Mouse (Mus musculus) heart, adult 18-20 months (tissue): ENCODE measurements around the gene Baiap2. TPM values are rescaled to one million over a fixed set of nuclear protein-coding genes. Genes with fewer than 3 reads are reported as not detected.
A peak's percentile ranks its signal among the peaks of the same experiment; 100 is the strongest.

Source experiments
- DNase-seq, 2 experiments: peaks; one replicate each; pipeline ENCODE4 v3.0.0; 2021 to 2022; ENCODE audit warnings: mixed read lengths in 1 of 2
- microRNA-seq, 2 experiments: library from miRNA; unstranded; fragments of <30 nt; microRNA quantifications; one replicate each; pipeline ENCODE4 v1.2.0; 2022
- total RNA-seq, 2 experiments: library from RNA; stranded (reverse); gene quantifications; 2 replicates each; pipeline ENCODE4 v1.2.3; 2021

Baiap2 gene
- total RNA-seq, 2 experiments from 2014 or later: 6.5 to 10.7 TPM

DNA sequence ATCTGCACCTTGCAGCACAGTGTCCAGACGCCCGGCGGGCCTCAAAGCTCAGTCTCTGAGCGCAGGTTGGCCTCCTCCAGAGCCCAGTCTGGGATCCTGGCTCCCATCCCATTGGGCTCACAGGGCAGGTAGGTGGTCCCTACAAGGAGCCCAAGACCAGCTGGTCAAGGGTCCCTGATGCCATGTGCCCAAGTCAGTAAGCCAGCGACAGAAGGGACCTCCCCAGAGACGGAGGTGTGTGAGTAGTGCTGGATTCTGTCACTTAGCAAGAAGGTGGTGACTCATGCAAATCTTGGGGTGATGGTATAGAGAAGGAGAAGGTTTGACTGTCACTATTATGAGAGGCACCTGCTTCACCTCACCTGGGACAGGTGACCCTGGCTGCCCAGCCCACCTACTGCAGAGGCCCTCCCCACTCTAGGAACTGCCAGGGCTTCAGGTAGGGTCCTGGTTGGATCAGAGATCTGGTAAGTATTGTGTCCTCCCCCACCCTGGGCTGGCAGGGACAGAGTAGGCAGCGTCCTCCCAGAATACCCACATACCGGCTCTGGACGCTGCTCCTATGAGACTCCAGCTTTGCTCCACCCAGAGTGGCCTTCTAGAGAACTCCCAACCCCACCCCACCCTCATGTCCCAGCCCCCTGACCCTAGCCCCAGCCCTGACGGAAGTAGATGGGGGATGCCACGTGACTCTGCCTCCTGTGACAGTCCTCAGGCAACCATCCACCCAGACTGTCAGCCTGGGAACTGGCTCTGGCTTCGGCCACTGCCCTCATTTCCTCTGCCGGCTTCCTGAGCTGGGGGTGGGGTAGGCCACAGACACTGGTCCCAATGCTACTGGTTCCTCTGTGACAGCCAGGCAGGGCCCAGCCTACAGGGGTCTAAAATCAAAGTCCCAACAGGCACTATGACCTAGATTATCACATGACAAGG, 98.9 kb downstream of the Baiap2 start:
- peak; percentile 82 to 94 for DNase-seq

DNA sequence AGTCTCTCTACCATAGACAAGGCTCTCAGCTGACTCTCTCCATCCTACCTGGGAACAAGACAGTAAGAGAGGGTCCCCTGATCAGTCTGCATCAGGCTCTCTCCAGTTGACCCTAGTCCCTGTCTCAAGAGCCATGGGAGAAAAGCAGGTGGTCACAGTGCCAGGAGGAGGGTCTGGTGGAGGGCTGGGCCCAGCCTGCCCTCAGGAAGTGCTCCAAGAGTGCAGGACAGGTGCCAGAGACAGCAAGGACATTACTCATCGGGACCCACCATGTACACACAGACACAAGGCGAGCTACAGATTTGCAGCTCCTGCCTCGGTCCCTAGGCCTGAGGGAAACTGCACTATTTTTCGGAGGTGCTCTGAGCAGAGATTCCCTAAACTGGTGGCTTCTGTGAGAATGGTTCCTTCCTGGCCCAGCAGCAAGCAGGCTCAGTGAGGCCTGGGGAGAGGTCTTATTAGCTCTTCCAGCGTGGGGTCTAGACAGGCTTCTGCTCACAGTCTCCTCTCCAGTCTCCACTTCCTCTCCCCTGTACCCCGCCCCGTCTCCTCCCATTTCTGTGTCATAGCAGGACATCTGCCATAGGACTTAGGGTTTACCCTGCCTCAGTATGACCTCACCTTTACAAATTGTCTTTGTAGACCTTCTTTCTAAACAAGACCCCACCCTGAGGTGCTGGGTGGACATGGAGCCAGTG, 99.7 kb downstream of the Baiap2 start:
- DNase-seq: peak; percentile 46 to 50

DNA sequence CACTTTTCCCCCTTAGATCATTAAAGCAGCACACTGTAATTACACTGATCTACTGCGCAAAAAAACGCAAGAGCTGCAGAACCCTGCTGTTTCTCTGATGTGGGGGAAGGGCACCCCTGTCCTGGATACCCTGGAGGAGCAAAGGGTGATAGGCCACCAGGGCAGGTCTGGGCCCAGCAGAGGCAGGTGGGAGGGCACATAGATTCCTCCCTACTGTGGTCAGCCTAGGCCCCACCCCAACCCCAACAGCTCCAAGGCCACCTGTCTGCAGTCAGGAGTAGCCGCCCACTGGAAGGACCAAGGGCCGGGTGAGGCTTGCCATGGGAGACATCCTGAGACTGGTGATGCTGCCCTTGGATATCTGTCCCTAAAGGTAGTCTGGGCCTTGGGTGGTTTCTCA, 102.8 kb downstream of the Baiap2 start:
- DNase-seq: no peak

DNA sequence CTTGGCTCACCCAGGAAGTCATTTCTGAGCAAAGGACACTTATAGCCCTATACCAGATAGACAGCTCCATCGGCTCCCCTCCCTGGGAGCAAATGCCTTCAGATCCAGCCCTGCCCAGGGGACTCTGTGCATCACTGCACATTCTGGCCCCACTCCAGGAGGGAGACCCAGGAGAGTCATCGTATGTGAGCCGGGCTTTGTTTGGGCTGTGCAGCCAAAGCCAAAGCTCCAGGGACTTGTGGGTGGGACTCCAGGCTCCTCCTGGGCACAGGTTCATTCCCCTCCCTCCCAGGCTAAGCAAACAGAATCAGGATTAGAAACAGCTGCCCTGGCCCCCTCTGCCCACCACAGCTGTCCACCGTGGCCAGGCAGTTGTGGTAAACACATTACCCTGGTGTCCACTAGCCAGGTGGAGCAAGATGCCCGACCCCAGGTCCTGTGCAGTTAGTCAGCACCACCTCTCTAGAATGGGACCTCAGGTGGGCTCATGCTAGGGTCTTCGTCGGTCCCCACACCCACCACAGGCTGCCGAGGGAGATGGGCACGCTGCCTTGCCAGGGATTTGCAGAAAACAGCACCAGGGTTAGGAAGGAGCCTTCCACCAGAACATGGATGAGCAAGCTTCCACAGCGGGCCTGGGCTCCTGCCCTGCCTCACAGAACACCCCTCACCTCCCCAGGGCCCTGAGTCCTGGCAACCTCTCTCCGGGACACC, 103.4 kb downstream of the Baiap2 start:
- peak; percentile 35 to 52 for DNase-seq

DNA sequence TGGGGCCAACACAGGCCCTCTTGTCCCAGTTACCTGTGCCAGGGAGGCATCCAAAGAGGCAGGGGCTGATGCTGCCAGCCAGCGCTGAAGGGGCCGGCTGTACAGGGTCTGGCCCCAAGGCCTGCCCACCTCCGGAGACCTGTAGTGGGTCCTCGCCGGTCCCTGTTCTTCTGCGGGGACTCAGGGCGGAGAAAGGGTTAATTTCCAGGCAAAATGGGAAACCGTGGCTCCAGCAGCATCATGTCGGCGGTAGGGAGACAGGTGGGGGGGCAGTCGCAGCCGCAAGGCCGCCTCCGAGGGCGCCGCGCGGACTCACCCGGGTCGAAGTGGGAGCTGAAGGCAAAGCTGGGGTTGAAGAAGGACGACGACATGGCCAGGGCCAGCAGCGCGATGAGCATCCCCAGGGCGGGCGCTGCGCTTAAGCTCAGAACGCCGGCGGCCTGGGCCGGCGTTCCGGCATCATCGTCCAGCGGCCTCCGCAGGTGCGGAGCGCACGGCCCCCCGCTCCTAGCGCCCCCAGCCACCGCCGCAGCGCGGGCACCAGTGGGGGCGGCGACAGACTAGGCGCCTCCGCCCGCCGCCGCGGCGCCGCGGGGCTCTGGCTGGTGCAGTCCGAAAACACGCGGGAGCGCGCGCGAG, 104.1 kb downstream of the Baiap2 start, which contains the start of gene Aatk:
TSS of gene Aatk (minus strand) at position 615 of the 639 bp plus-strand sequence.
- peak in 1 of 2 experiments; percentile 44 for DNase-seq

DNA sequence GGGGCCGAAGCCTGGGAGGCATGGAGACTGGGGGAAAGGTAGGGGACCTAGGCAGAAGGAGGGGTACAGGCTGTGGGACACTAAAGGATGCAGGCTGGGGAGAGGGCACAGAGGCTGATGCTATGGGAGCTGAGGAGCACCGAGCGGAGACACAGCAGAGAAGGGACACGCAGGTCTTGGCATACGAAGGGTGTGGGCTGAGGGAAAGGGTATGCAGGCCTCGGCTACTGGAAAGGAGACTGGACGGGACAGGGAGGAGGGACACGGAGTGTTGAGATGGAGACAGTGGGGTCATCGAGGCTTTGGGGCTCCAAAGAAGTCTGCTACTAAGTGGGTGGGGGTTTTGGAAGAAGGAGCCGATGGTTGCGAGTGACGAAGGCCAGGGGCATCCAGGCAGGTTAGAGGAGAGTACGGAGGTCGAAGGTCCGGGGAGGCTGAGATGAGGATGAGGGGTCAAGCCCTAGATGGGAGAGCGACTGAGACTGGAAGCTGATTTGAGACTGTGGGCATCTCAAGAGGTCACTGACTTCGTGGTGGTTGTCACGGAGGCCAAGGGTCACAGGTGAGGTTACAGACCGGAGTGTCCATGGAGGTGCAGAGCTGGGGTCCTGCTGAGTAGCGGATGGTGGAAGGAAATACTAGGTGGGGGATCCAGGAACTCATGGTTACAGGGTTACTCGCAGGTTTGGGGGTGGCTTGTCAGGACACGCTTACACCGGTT, 105.1 kb downstream of the Baiap2 start:
- no peak for DNase-seq

DNA sequence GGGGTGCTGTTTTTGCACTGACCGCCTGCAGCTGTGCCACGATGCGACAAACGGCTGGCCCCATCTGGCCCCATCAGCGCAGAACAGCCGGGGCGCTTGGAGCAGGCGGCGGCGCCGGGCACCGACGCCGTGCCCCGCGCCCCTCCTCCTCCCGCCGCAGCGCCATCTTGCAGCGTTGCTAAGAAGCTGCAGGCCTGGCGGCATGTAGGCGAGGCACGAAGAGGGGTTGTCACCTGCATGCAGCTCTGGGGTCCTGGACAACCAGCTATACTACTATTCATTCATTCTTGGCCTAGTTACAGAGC, 105.6 kb downstream of the Baiap2 start:
- DNase-seq: no peak

DNA sequence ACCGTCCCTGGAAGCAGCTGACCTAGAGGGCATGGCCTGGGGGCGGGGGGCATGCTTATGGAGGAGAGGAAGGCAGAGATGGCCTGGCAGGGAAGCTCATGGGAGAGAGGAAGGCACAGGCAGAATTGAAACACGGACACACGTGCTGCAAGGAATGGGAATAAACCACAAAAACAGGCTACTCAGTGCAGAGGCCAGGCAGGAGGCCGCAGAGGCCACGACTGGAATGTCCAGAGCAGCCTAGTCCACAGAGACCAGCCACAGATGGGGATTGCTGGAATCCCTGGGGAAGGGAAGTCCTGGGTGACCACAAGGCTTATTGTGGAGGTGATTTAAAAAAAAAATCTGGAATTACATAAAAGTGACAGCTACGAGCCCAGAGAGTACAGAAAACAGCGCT, 106.5 kb downstream of the Baiap2 start:
- peak in 1 of 2 experiments; percentile 26 for DNase-seq

DNA sequence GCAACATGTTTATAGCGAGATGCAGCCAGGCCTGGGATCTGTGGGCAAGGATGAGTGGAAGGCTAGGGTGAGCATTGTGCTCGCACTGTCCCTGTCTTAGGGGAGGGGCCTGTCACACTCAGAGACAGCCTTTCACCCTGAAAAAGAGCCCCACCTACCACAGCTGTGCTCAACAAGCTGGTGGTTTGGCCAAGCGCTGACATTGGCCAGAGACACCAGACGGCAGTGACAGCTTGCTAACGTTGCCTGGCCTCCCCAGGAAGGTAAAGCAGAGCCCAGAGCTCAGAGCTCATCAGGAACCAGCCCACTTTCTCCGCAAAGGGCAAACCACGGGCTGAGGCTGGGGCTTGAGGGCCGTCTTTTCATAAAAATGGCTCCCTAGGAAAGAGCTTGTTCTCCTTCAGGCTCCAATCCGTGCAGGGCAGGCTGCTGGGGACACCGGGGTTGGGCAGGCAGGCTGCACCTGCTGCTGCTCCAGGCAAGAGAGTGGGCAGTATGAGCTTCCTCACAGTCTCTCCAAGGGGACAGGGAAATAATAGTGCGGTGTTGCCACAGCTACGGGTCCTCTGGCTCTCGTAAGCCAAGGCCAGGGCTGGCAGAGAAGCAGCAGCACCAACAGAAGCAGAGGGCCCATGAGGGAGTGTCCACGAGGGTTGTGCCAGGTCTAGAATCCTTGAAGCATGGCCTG, 108.7 kb downstream of the Baiap2 start:
- DNase-seq: no peak

DNA sequence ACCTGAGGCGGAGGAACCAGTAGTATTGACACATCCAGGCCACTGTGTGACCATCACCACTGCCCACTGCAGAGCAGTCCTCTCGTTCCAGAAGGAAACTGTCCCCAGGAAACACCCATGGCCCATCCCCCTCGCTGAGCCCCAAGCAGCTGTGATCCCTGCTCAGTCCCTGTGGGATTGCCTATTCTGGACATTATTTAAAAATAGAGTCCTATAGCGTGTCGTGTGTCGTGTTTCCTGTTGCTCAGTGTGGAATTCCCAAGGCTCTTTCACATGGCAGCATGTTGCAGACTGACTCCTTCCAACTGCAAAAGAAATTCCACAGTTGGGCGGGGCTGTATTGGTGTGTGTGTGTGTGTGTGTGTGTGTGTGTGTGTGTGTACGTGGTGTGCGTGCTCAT, 109.7 kb downstream of the Baiap2 start:
- peak; percentile 35 to 59 for DNase-seq

DNA sequence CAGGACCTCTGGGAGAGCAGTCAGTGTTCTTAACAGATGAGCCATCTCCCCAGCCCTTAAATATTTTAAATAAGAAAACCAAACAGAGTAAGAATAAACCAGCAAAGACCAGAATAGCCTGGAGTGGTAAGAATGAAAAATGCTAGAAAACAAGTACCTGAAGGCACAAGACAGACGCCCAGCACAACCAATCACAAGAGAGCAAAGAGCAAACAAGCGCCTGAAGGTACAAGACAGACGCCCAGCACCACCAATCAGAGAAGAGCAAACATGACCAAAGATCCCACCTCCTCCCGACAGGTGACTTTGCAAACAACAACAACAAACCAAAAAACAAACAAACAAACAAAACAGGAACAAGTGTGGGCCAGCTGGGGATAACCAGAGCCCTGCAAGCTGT, 111.3 kb downstream of the Baiap2 start:
- DNase-seq: no peak

DNA sequence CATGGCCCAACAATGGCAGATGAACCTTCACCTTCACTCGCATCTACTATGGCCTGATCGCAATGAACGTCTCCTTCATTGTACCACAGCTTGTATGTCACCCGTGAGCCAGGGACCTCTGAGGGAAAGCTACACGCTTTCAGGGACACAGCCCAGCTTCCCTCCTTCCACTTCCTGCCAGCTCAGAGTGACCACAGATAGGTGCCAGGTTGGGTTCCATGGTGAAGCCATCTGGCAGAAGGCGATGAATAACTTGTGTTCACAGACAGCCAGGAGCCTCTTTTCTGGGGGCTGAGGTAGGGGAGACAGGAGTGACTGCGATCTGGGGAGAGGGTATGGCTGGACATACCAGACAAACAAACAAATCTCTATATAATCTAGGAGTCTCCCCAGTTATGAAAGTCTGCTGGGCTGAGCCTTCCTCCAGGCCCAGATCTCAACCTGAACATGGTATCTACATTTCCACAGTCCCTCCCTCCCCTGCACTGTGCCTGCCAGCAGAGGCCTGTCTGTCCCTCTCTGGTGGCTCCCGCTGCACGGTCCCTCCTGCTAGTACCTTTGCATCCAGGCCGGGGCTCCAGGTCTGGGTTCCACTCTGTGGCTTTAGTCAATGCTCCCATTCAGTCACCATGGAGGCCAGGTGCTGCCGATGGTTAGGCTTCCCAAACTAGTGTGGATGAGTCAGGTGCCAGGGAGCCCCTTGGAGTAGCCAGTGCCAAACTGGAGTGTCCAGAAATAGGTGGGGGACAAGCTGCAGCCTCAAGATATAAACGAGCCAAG, 113.6 kb downstream of the Baiap2 start:
- no peak for DNase-seq

Small RNA genes within 50 kb of the gene (microRNA-seq; reads per million reads assigned to microRNA genes)
- gene Mir3065 (0 reads per million in 2 experiments), gene Mir338 (0 reads per million in 2 experiments)

Other genes starting within 250 kb of the Baiap2 start
- gene Chmp6, start 29.3 kb upstream of the Baiap2 start, total RNA-seq: 10 to 100 TPM; 27.8 to 30.2 TPM
- gene Aatk, start 104.4 kb downstream of the Baiap2 start, total RNA-seq: 1 to 10 TPM; 3.8 to 4.3 TPM
- 10 to 100 TPM in 1 of 2 experiments, 1 to 10 TPM in 1; 6.5 to 10.5 TPM for gene Cep131, start 144.1 kb downstream of the Baiap2 start, total RNA-seq
- gene Tepsin, start 156.0 kb downstream of the Baiap2 start, total RNA-seq: 1 to 10 TPM; 5.9 to 8.2 TPM
- 10 to 100 TPM; 85.2 to 94.9 TPM for gene Ndufaf8, start 156.2 kb downstream of the Baiap2 start, total RNA-seq
- gene Slc38a10, start 208.6 kb downstream of the Baiap2 start, total RNA-seq: 10 to 100 TPM; 89.2 to 93.9 TPM